Mouse (Mus musculus) lung, postnatal 0 days (tissue): ENCODE measurements around the gene Gm10778. TPM values are rescaled to one million over a fixed set of nuclear protein-coding genes. Genes with fewer than 3 reads are reported as not detected.

Source experiments
- ATAC-seq: fragments of 200-750 bp; cut with Nextera tagmentation; 2 replicates; pipeline ENCODE4 v1.8.0; 2017; ENCODE audit warnings: moderate library complexity
- DNase-seq: peaks from one replicate; pipeline ENCODE4 v3.0.0-alpha.2; 2016; ENCODE audit warnings: low spot score
- H3K27ac ChIP-seq: fragments of 300-500 bp; sonication (generic); 2 replicates; pipeline ENCODE4 v1.5.1; 2014; ENCODE audit warnings: antibody characterized with exemption, mild to moderate bottlenecking, low read length, mixed read lengths
- H3K27me3 ChIP-seq: fragments of 300-500 bp; sonication (generic); replicated peaks from 2 replicates; pipeline ENCODE4 v1.6.1; 2014; ENCODE audit warnings: low read length, mixed read lengths; ENCODE audit not compliant: insufficient read depth
- H3K36me3 ChIP-seq: fragments of 300-500 bp; sonication (generic); 2 replicates; pipeline ENCODE4 v1.6.1; 2014; ENCODE audit warnings: low read length, mixed read lengths; ENCODE audit not compliant: insufficient read depth
- H3K4me1 ChIP-seq: fragments of 300-500 bp; sonication (generic); 2 replicates; pipeline ENCODE4 v1.6.1; 2014; ENCODE audit warnings: antibody characterized with exemption, low read depth, low read length, mixed read lengths; ENCODE audit not compliant: insufficient read depth
- H3K4me2 ChIP-seq: fragments of 300-500 bp; sonication (generic); replicated peaks from 2 replicates; pipeline ENCODE4 v1.6.1; 2014; ENCODE audit warnings: low read depth, mild to moderate bottlenecking, low read length, moderate library complexity, mixed read lengths
- H3K4me3 ChIP-seq: fragments of 300-500 bp; sonication (generic); 2 replicates; pipeline ENCODE4 v1.5.1; 2014; ENCODE audit warnings: low read depth, low read length
- H3K9ac ChIP-seq: fragments of 300-500 bp; sonication (generic); replicated peaks from 2 replicates; pipeline ENCODE4 v1.6.1; 2014; ENCODE audit warnings: low read depth, mild to moderate bottlenecking
- H3K9me3 ChIP-seq: fragments of 300-500 bp; sonication (generic); 2 replicates; pipeline ENCODE4 v1.6.1; 2016; ENCODE audit warnings: low read length, mixed read lengths
- CTCF ChIP-seq: IDR thresholded peaks from 2 replicates; pipeline ENCODE4 v1.5.1; 2016; ENCODE audit warnings: antibody characterized with exemption, mild to moderate bottlenecking
- EP300 ChIP-seq: IDR thresholded peaks from 2 replicates; pipeline ENCODE4 v1.6.1; 2016; ENCODE audit warnings: antibody characterized with exemption, mild to moderate bottlenecking, control low read depth
- WGBS: fragments of 180-500 bp; shearing (Covaris S2); extraction: QIAGEN DNeasy Blood & Tissue Kit; methylation state at CpG from one replicate; pipeline ENCODE4 v1.1.7; 2014; 5-methylcytosine and 5-hydroxymethylcytosine counted together
- polyA plus RNA-seq: library from polyadenylated mRNA; unstranded; fragments of >200 nt; fragmentation: Nextera tagmentation; extraction: Ambion mirVana; gene quantifications from 2 replicates; pipeline ENCODE4 v1.2.1, GENCODE M21; 2015

Gene Gm10778
- polyA plus RNA-seq, 1 experiment from 2014 or later: 2.9 TPM

- ATAC-seq (no peak), DNase-seq (no peak)
- Histone ChIP-seq H3K4me2 (no peak overlapping the region), H3K27me3 (no peaks in the 10 kb centered on the region), H3K9me3 (no peaks in the 10 kb centered on the region), H3K27ac (no peak overlapping the region), H3K4me1 (peaks cover 5% of the 10 kb centered on the region; the same call in 1 of the 2 replicates), H3K9ac (no peak overlapping the region), H3K36me3 (no peaks in the 10 kb centered on the region), H3K4me3 (no peak overlapping the region)
- 88% methylated on average over 2 of the region's 2 CpGs for WGBS
- TF ChIP-seq EP300: no peak
Observed at GRCm38 (mm10) chr10:81641566-81641965, 7.3 kb upstream of the Gm10778 start.

- ATAC-seq (no peak), DNase-seq (no peak)
- H3K4me2 ChIP-seq: peak overlapping the region; percentile 63
- H3K9me3 ChIP-seq: no peaks in the 10 kb centered on the region
- H3K9ac ChIP-seq: 0 out of 2 replicates have a peak overlapping the region, but pooled peaks have one; percentile 61
- 70% methylated on average over 8 of the region's 8 CpGs for WGBS
- peaks cover 5% of the 10 kb centered on the region; the same call in 1 of the 2 replicates for H3K4me1 ChIP-seq
- H3K4me3 ChIP-seq: peak overlapping the region; percentile 64; the same call in 1 of the 2 replicates
- TF ChIP-seq CTCF (no peak), EP300 (no peak)
- no peak overlapping the region for H3K27ac ChIP-seq
- H3K27me3 ChIP-seq: no peaks in the 10 kb centered on the region
- H3K36me3 ChIP-seq: no peaks in the 10 kb centered on the region
Observed at GRCm38 (mm10) chr10:81641978-81642647, 6.7 kb upstream of the Gm10778 start.

GRCm38 (mm10) chr10:81642648-81643448 is 6.0 kb upstream of the Gm10778 start:
- Histone ChIP-seq H3K36me3 (no peaks in the 10 kb centered on the region), H3K4me2 (peak overlapping the region; percentile 63), H3K9me3 (no peaks in the 10 kb centered on the region), H3K9ac (peak overlapping the region; percentile 61), H3K27me3 (no peaks in the 10 kb centered on the region), H3K27ac (peak overlapping the region; percentile 68), H3K4me1 (peaks cover 5% of the 10 kb centered on the region; the same call in 1 of the 2 replicates), H3K4me3 (peak overlapping the region; percentile 64)
- TF ChIP-seq CTCF (no peak), EP300 (no peak)
- 18% methylated on average over 22 of the region's 24 CpGs for WGBS
- ATAC-seq: no peak
- no peak for DNase-seq

- DNase-seq (peak; percentile 97), ATAC-seq (peak; percentile 95)
- Histone ChIP-seq H3K4me2 (peak overlapping the region; percentile 63), H3K4me3 (peak overlapping the region; percentile 64), H3K36me3 (no peaks in the 10 kb centered on the region), H3K9me3 (no peaks in the 10 kb centered on the region), H3K9ac (peak overlapping the region; percentile 61), H3K4me1 (peaks cover 5% of the 10 kb centered on the region; the same call in 1 of the 2 replicates), H3K27ac (peak overlapping the region; percentile 68), H3K27me3 (no peaks in the 10 kb centered on the region)
- peak; percentile 65 for TF ChIP-seq CTCF
- no peak for TF ChIP-seq EP300
- WGBS: under 1% methylated on average over 59 of the region's 75 CpGs
Observed at GRCm38 (mm10) chr10:81643449-81644055, 5.3 kb upstream of the Gm10778 start.

DNA sequence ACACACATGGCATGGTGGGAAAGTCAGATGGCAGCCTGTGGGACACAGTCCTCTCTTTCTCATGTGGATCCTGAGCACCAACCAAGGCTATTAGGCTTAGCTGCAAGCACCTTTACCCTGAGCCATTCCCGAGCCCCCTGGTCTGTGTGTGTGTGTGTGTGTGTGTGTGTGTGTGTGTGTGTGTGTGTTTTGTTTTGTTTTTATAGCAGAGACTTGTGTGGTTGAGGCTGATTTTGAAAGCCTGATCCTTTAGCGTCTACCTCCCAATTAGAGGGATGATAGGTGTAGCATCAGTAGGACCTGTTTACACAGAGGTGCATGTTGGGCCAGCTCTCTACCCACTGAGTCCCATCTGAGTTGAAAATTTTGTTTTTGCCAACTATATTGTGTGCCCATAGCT is 4.7 kb upstream of the Gm10778 start:
- H3K4me2 ChIP-seq: peak overlapping the region; percentile 63
- H3K9me3 ChIP-seq: no peaks in the 10 kb centered on the region
- peak overlapping the region; percentile 64; the same call in 1 of the 2 replicates for H3K4me3 ChIP-seq
- H3K4me1 ChIP-seq: peaks cover 5% of the 10 kb centered on the region; the same call in 1 of the 2 replicates
- no peak overlapping the region for H3K9ac ChIP-seq
- no peak for DNase-seq
- ATAC-seq: no peak
- H3K27me3 ChIP-seq: no peaks in the 10 kb centered on the region
- TF ChIP-seq CTCF: no peak
- TF ChIP-seq EP300: no peak
- H3K27ac ChIP-seq: peak overlapping the region; percentile 68; the same call in 1 of the 2 replicates
- 48% methylated on average over 2 of the region's 2 CpGs for WGBS
- no peaks in the 10 kb centered on the region for H3K36me3 ChIP-seq

GRCm38 (mm10) chr10:81644716-81645115 is 4.1 kb upstream of the Gm10778 start:
- no peaks in the 10 kb centered on the region for H3K27me3 ChIP-seq
- no peaks in the 10 kb centered on the region for H3K9me3 ChIP-seq
- H3K4me1 ChIP-seq: peaks cover 5% of the 10 kb centered on the region; the same call in 1 of the 2 replicates
- DNase-seq (no peak), ATAC-seq (no peak)
- H3K27ac ChIP-seq: no peak overlapping the region
- TF ChIP-seq CTCF: no peak
- no peak for TF ChIP-seq EP300
- H3K9ac ChIP-seq: no peak overlapping the region
- WGBS: 93% methylated on average over 18 of the region's 18 CpGs
- H3K4me2 ChIP-seq: no peak overlapping the region
- H3K36me3 ChIP-seq: no peaks in the 10 kb centered on the region
- no peak overlapping the region for H3K4me3 ChIP-seq
